Mouse (Mus musculus) gastrocnemius, adult 8-10 months (tissue): ENCODE measurements around the gene Gm20388. TPM values are rescaled to one million over a fixed set of nuclear protein-coding genes. Genes with fewer than 3 reads are reported as not detected.

ENCODE experiments used
- DNase-seq, 2 experiments: peaks; one replicate each; pipeline ENCODE4 v3.0.0; 2022; ENCODE audit warnings: low spot score in 2 of 2
- total RNA-seq, 4 experiments: library from RNA; stranded (reverse); gene quantifications; 2 replicates each; pipeline ENCODE4 v1.2.4; 2022

Gene Gm20388
- total RNA-seq, 4 experiments from 2014 or later: 4.4 to 20.0 (median 7.9) TPM; not detected in 1

DNA sequence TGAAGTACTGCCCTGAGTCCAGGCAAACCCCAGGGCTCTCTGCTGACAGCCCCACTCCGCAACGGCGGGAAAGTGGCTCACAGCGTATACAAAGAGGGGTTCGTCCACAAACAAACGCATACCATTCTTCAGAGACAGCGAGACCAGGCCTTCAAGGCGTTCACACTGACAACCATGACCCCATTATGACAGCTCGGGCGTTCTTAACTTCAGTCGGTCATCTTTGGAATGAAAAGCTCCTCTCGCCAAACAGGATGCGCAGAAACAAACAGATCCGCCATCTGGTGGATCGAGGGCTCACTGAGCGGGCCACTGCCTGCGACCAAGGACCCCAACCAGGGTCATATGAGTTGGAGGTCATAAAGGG is 3947.9 kb downstream of the Gm20388 start:
- no peak for DNase-seq

DNA sequence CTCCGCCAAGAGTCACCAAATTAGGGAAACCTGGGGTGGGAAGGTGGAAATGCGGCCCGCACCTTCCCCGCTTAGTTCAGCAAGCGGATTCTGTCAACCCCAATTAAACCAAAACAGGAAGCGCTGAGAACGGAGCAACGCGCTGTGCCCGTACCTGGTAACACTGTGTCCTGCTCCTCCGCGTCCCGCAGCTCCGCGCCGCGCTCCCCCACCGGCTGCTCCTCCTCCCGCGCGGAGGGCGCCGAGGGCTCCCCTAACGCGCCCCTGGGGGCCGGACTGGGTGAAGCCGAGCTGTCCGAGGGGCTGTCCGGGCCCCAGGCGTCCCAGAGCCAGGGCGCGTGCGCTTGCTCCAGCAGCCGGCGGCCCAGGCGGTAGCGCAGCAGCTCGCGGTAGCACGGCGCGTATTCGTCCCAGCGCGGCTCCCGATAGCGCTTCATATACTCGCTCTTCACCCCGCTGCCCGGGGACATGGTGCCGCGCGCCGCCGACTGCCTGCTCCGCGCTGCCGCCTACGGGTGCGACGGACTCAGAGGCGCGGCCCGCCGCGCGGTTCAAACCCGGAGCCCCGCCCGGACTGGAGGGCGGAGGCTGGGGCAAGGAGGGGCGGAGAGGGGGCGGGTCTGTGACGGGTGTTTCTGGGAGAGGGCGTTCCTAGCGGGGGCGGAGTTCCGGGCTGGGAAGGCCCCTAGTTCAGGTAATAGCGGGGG is 3948.5 kb downstream of the Gm20388 start:
- peak; percentile 83 to 86 for DNase-seq

- DNase-seq: peak in 1 of 2 experiments; percentile 34
Observed at GRCm38 (mm10) chr8:123859648-123860259, 3949.1 kb downstream of the Gm20388 start, which contains the start of gene Ccsap. Gene Ccsap (minus strand): TSS chr8:123860209.

GRCm38 (mm10) chr8:123860386-123860785 is 3949.7 kb downstream of the Gm20388 start:
- no peak for DNase-seq

GRCm38 (mm10) chr8:123865786-123866185 is 3955.1 kb downstream of the Gm20388 start:
- DNase-seq: no peak

DNA sequence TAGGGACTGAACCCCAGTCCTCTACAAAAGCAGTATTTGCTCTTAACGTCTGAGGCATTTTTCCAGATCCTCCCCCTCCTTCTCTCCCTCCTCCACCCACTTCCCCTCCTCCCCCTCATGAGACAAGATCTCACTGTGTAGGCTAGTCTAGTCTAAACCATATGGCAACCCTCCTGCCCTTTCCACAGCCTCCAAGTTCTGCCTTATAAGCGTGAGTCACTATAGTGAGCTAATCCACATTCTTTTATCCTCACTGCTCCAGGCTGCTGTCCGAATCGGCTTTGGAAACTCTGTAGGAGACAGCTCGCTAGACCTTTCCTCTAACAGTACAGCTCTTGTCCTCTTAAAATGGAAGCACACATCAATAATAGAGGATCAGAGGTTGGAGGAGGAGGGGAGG is 3956.3 kb downstream of the Gm20388 start:
- no peak for DNase-seq

GRCm38 (mm10) chr8:123872048-123872447 is 3961.4 kb downstream of the Gm20388 start:
- DNase-seq: peak; percentile 75 to 86

DNA sequence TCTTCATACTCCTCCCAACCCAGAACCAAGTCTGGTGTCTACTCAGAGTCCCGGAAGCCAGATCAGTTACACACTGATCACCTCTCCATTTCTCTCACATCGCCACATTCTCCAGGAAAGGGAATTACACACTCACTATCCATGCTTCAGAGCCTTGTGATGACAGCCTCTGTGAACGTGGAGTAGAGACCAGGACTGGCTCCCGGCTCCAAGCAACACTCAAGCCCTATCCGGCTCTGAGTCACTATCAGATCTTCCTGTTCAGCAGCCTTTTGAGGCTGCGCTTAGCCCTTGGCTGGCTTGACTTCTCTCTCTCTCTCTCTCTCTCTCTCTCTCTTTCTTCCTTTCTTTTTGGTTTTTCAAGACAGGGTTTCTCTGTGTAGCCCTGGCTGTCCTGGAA is 3962.7 kb downstream of the Gm20388 start:
- no peak for DNase-seq

GRCm38 (mm10) chr8:123874324-123874723 is 3963.7 kb downstream of the Gm20388 start:
- DNase-seq: no peak

- DNase-seq: no peak
Observed at GRCm38 (mm10) chr8:123877865-123878264, 3967.2 kb downstream of the Gm20388 start.

- no peak for DNase-seq
Observed at GRCm38 (mm10) chr8:123880271-123880670, 3969.6 kb downstream of the Gm20388 start.

DNA sequence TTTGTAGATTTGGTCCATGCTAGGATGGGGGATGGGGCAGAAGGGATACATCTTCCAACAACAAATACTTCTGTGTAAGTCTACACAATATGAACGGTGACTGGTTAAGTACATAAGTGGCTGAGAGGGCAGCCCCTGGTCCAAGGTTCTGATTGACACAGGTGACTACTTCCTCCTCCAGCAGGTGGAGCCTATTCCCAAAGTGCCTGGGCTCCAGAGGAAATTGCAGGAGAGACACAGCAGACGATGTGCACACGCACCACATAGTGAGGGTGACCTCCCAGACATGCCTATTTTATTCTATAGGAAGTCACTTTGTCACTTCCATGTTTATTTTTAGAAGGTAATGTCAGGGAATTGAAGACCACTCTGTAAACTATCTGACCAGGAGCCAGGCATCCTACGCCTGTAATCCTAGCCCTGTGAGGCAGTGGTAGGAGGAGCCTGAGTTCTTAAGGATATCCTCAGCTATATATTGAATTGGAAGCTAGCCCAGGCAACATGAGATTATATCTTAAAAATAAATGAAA is 3970.2 kb downstream of the Gm20388 start:
- DNase-seq: no peak

GRCm38 (mm10) chr8:123882412-123882811 is 3971.8 kb downstream of the Gm20388 start:
- DNase-seq: no peak

- DNase-seq: peak; percentile 81 to 90
Observed at GRCm38 (mm10) chr8:123883094-123883493, 3972.5 kb downstream of the Gm20388 start.

DNA sequence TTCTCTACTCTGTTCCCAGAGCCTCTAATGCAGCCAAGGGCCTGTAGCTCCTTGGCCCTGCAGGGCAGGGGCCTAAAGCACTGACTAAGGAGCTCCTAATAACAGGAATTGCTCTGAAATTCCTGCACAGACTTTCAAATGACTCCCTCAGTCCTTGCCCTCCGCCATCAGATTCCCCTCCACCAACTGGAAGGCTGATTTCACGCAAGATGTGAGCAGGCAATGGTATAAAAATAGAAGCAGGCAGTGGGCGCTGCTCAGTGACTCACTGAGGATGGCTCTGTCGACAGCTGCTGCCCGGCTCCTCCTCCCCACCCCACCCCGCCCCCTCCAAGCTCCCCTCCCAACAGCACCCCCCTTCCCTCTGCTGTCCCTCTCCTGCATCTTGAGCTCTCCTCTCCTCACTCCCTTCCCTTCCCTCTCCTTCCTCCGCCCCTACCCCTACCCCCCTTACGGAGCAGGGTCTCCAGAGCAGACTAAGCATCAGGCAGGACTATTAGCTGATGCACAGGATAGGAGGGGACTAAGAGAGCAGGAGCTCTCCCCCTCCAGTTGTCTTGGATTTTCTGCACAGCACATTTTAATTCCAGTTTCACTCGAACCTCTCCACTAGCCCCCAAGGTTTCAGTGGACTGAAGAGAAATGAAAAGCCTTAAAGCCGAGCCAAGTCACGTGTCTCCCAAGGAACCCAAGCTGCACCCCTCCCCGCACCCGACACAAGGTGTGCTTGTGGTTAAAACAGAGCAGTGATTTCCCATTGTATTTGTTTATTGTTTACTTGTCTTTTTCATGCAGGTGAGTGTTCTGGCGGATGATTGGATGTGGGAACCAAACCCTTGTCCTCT is 3974.3 kb downstream of the Gm20388 start:
- DNase-seq: peak in 1 of 2 experiments; percentile 52

DNA sequence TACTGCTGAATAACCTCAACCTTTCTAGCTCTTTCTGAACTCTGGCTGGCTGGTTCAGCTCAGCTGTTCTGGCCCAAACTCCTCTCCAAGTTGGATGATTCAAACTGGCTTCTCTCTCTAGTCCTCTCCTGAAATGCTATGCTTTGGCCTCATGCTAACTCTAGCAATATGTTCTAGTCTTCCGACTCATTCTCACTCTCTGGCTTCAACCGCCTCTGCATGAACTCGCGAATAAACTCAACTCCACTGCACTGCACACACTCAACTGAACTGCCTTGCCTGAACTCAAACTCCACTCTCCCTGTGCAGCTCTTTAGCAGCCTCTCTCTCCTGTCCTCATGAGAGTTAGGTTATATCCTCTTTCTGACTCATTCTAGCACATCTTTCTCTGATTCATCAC is 3976.5 kb downstream of the Gm20388 start:
- DNase-seq: no peak

DNA sequence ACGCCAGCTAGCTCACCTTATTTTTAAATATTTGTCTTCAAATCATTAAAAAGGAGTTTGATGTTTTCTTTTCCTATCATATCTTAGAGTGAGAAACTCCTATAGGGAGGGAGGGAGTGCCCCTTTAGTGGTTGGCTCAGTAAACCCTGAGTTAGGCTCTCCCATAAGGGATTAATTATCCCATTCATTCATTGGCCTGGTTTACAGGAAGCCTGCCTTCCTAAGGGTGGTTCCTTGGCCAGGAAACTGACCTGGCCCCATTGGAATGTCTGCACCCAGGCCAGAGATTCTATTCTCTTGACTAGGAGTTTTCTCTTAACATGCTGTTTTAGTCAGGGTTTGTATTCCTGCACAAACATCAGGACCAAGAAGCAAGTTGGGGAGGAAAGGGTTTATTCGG is 3977.3 kb downstream of the Gm20388 start:
- DNase-seq: no peak

DNA sequence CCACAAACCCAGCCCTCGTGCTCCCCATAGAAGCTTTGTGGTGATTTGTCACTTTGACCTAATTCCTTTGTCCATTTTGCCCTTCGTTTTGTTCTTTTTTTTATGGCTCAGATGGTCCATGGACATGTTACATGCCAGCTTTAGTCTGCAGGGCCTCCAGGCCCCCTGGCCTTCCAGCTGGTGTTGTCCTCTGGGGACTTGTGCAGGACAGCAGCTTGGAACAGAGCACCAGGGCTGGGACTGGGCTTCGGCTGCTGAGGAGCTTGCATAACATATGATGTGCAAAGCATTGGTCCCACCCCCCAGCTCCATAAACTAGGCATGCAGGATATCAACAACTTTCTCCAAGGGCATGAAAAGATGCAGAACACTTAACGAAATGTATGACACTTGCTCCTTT is 3979.2 kb downstream of the Gm20388 start:
- no peak for DNase-seq

DNA sequence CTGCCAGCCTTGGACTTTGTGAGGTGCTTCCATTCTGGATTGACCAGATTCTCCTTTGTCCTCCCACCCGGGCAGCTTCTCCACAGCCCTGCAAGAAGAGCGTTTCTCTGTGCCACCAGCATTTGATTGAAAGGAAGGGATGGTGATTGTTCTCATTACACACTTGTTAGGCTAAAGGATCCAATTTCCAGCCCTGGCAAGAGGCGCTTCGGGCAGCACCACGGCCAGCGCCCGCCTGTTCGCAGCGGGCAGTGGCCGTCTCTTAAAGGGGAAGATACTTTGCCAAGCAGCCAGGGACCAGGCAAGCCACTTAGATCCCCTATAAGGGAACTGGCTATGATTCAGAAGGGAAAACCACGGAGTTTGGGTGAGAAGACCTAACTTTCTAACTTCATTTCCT is 3980.6 kb downstream of the Gm20388 start:
- peak; percentile 50 to 73 for DNase-seq

DNA sequence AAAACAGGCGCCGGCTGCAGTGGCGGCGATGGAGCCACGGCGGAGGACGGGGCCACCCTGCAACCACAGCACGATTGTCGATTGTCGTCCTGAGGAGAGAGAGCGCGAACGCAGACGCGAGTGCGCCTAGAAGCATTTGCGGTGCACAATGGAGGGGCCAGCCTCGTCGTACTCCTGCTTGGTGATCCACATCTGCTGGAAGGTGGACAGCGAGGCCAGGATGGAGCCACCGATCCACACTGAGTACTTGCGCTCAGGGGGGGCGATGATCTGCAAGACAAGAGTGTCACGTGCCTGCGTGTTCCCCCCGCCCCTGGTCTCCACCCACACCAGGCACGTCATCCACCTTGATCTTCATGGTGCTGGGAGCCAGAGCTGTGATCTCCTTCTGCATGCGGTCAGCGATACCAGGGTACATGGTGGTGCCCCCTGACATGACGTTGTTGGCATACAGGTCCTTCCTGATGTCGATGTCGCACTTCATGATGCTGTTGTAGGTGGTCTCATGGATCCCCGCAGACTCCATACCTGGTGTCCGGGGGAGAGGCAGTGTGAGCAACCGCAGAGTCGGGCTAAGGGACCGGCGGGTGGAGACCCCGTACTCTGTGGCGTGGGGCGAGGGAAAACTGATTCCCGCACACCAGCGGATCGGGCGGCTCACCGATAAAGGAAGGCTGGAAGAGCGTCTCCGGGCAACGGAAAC is 3981.4 kb downstream of the Gm20388 start:
- peak; percentile 41 to 49 for DNase-seq

DNA sequence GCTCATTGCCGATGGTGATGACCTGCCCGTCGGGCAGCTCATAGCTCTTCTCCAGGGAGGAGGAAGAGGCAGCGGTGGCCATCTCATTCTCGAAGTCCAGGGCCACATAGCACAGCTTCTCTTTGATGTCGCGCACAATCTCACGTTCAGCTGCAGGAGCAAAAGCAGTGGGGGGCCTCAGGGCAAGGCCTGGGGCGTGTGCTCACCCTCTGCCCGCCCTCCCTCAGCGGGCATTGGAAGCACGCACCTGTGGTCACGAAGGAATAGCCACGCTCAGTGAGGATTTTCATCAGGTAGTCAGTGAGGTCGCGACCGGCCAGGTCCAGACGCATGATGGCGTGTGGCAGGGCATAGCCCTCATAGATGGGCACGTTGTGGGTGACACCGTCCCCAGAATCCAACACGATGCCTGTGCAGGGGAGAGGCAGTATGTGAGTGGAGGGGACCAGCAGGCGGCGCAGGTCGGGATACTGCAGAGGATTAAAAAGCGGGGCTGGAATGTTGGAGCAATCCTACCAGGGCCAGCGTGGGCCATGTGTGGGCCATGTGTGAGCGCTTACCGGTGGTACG is 3982.0 kb downstream of the Gm20388 start:
- DNase-seq: peak in 1 of 2 experiments; percentile 28
